Mouse (Mus musculus) megakaryocyte, embryonic 14.5 days (primary cell): Measurements from ENCODE around the gene Atxn7l1.

Experiments
- FLI1 ChIP-seq: IDR thresholded peaks from 2 replicates; pipeline ENCODE4 v1.6.1; 2012; ENCODE audit warnings: low read length, inconsistent platforms, mixed read lengths
- GATA1 ChIP-seq: IDR thresholded peaks from 3 replicates; pipeline ENCODE4 v1.6.1; 2012; ENCODE audit warnings: mixed read lengths, low read length, inconsistent platforms, borderline replicate concordance

- TF ChIP-seq GATA1 (no peak), FLI1 (no peak)
Observed at GRCm38 (mm10) chr12:33144456-33144855, 3.0 kb upstream of the Atxn7l1 start.
